Mouse (Mus musculus): ENCODE results near the gene Dhtkd1. TPM values are rescaled to one million over a fixed set of nuclear protein-coding genes. Genes with fewer than 3 reads are reported as not detected.

Dhtkd1 gene
- polyA plus RNA-seq, 1 experiment from 2014 or later = 8.5 TPM

GRCm38 (mm10) chr2:5930291-5931054 lies 12.1 kb downstream of the Dhtkd1 start:
- Histone ChIP-seq H3K4me3 (replicated peaks) (no peak overlapping the region), H3K27ac (no peak overlapping the region), H3K9ac (replicated peaks) (no peak overlapping the region), H3K36me3 (peaks cover 58% of the 10 kb centered on the region), H3K27me3 (no peaks in the 10 kb centered on the region), H3K4me2 (no peak overlapping the region), H3K9me3 (no peaks in the 10 kb centered on the region), H3K4me1 (replicated peaks) (no peaks in the 10 kb centered on the region)
- ATAC-seq (ENCODE audit: insufficient number of reproducible peaks, insufficient read depth, low FRiP score, low TSS enrichment, low read depth) = no peak
- 91% methylated on average over 18 of the region's 18 CpGs for WGBS

GRCm38 (mm10) chr2:5929793-5930192 lies 12.8 kb downstream of the Dhtkd1 start:
- Histone ChIP-seq H3K27me3 (no peaks in the 10 kb centered on the region), H3K4me1 (replicated peaks) (no peaks in the 10 kb centered on the region), H3K27ac (no peak overlapping the region), H3K4me3 (replicated peaks) (no peak overlapping the region), H3K4me2 (no peak overlapping the region), H3K9ac (replicated peaks) (no peak overlapping the region), H3K9me3 (no peaks in the 10 kb centered on the region), H3K36me3 (peaks cover 58% of the 10 kb centered on the region)
- ATAC-seq (ENCODE audit: insufficient number of reproducible peaks, insufficient read depth, low FRiP score, low TSS enrichment, low read depth) = no peak
- 93% methylated on average over 5 of the region's 5 CpGs for WGBS

GRCm38 (mm10) chr2:5927481-5927880 lies 15.1 kb downstream of the Dhtkd1 start:
- no peak for ATAC-seq (ENCODE audit: insufficient number of reproducible peaks, insufficient read depth, low FRiP score, low TSS enrichment, low read depth)
- Histone ChIP-seq H3K9me3 (no peaks in the 10 kb centered on the region), H3K4me3 (replicated peaks) (no peak overlapping the region), H3K36me3 (peaks cover 64% of the 10 kb centered on the region), H3K27ac (no peak overlapping the region), H3K4me1 (replicated peaks) (0 out of 2 replicates have a peak, but pooled peaks cover 3% of the 10 kb centered on the region), H3K27me3 (no peaks in the 10 kb centered on the region), H3K9ac (replicated peaks) (no peak overlapping the region), H3K4me2 (no peak overlapping the region)
- 96% methylated on average over 5 of the region's 5 CpGs for WGBS

GRCm38 (mm10) chr2:5923786-5924185 lies 18.8 kb downstream of the Dhtkd1 start:
- Histone ChIP-seq H3K4me1 (replicated peaks) (0 out of 2 replicates have a peak, but pooled peaks cover 3% of the 10 kb centered on the region), H3K36me3 (peaks cover 59% of the 10 kb centered on the region), H3K9ac (replicated peaks) (no peak overlapping the region), H3K4me3 (replicated peaks) (no peak overlapping the region), H3K27ac (no peak overlapping the region), H3K9me3 (no peaks in the 10 kb centered on the region), H3K27me3 (no peaks in the 10 kb centered on the region), H3K4me2 (no peak overlapping the region)
- WGBS = 41% methylated on average over 9 of the region's 9 CpGs
- ATAC-seq (ENCODE audit: insufficient number of reproducible peaks, insufficient read depth, low FRiP score, low TSS enrichment, low read depth) = no peak

GRCm38 (mm10) chr2:5922823-5923222 lies 19.8 kb downstream of the Dhtkd1 start:
- Histone ChIP-seq H3K4me2 (no peak overlapping the region), H3K27ac (no peak overlapping the region), H3K9me3 (no peaks in the 10 kb centered on the region), H3K27me3 (no peaks in the 10 kb centered on the region), H3K4me1 (replicated peaks) (0 out of 2 replicates have a peak, but pooled peaks cover 3% of the 10 kb centered on the region), H3K4me3 (replicated peaks) (no peak overlapping the region), H3K36me3 (peaks cover 59% of the 10 kb centered on the region), H3K9ac (replicated peaks) (no peak overlapping the region)
- no peak for ATAC-seq (ENCODE audit: insufficient number of reproducible peaks, insufficient read depth, low FRiP score, low TSS enrichment, low read depth)
- 90% methylated on average over 6 of the region's 6 CpGs for WGBS

- Histone ChIP-seq H3K4me3 (replicated peaks) (no peak overlapping the region), H3K4me2 (no peak overlapping the region), H3K9me3 (no peaks in the 10 kb centered on the region), H3K27me3 (no peaks in the 10 kb centered on the region), H3K4me1 (replicated peaks) (no peaks in the 10 kb centered on the region), H3K27ac (no peak overlapping the region), H3K36me3 (peaks cover 46% of the 10 kb centered on the region), H3K9ac (replicated peaks) (no peak overlapping the region)
- 81% methylated on average over 16 of the region's 16 CpGs for WGBS
- ATAC-seq (ENCODE audit: insufficient number of reproducible peaks, insufficient read depth, low FRiP score, low TSS enrichment, low read depth) = no peak
Measured at GRCm38 (mm10) chr2:5911282-5911965, 31.2 kb downstream of the Dhtkd1 start.

GRCm38 (mm10) chr2:5906625-5907024 lies 36.0 kb downstream of the Dhtkd1 start:
- 64% methylated on average over 3 of the region's 3 CpGs for WGBS
- H3K36me3 ChIP-seq = peaks cover 50% of the 10 kb centered on the region

GRCm38 (mm10) chr2:5906092-5906491 lies 36.5 kb downstream of the Dhtkd1 start:
- no peak overlapping the region for H3K27ac ChIP-seq
- WGBS = 65% methylated on average over 5 of the region's 5 CpGs
- H3K4me1 ChIP-seq (replicated peaks) = no peaks in the 10 kb centered on the region
- H3K36me3 ChIP-seq = peaks cover 45% of the 10 kb centered on the region
- ATAC-seq (ENCODE audit: insufficient number of reproducible peaks, insufficient read depth, low FRiP score, low TSS enrichment, low read depth) = no peak
- no peak overlapping the region for H3K4me3 ChIP-seq (replicated peaks)
- no peak overlapping the region for H3K9ac ChIP-seq (replicated peaks)
- no peak overlapping the region for H3K4me2 ChIP-seq
- H3K27me3 ChIP-seq = no peaks in the 10 kb centered on the region
- H3K9me3 ChIP-seq = no peaks in the 10 kb centered on the region

More at GRCm38 (mm10) chr2:5906625-5907024, 36.0 kb downstream of the Dhtkd1 start:
- no peak overlapping the region for H3K9ac ChIP-seq (replicated peaks)
- no peak overlapping the region for H3K27ac ChIP-seq
- H3K9me3 ChIP-seq = no peaks in the 10 kb centered on the region
- H3K4me2 ChIP-seq = no peak overlapping the region
- H3K27me3 ChIP-seq = no peaks in the 10 kb centered on the region
- no peak overlapping the region for H3K4me3 ChIP-seq (replicated peaks)
- H3K4me1 ChIP-seq (replicated peaks) = no peaks in the 10 kb centered on the region
- no peak for ATAC-seq (ENCODE audit: insufficient number of reproducible peaks, insufficient read depth, low FRiP score, low TSS enrichment, low read depth)

- ATAC-seq (ENCODE audit: insufficient number of reproducible peaks, insufficient read depth, low FRiP score, low TSS enrichment, low read depth) = no peak
- Histone ChIP-seq H3K4me2 (no peak overlapping the region), H3K4me3 (replicated peaks) (no peak overlapping the region), H3K27ac (no peak overlapping the region), H3K9me3 (no peaks in the 10 kb centered on the region), H3K27me3 (no peaks in the 10 kb centered on the region), H3K4me1 (replicated peaks) (no peaks in the 10 kb centered on the region), H3K36me3 (peaks cover 39% of the 10 kb centered on the region), H3K9ac (replicated peaks) (no peak overlapping the region)
- WGBS = 61% methylated on average over 5 of the region's 5 CpGs
Measured at GRCm38 (mm10) chr2:5900145-5900544, 42.4 kb downstream of the Dhtkd1 start.

GRCm38 (mm10) chr2:5894843-5895570 lies 47.6 kb downstream of the Dhtkd1 start, which contains the start of gene Sec61a2:
Sec61a2 (minus strand) TSS chr2:5895432.
- Histone ChIP-seq H3K9me3 (no peaks in the 10 kb centered on the region), H3K27ac (peak within 1 kb of the TSS; percentile 85), H3K4me2 (peak within 1 kb of the TSS; percentile 63), H3K4me1 (replicated peaks) (peaks cover 5% of the 10 kb centered on the region), H3K36me3 (peaks cover 39% of the 10 kb centered on the region), H3K9ac (replicated peaks) (peak within 1 kb of the TSS; percentile 93), H3K27me3 (no peaks in the 10 kb centered on the region), H3K4me3 (replicated peaks) (peak within 1 kb of the TSS; percentile 87)
- peak; percentile 98 for ATAC-seq (ENCODE audit: insufficient number of reproducible peaks, insufficient read depth, low FRiP score, low TSS enrichment, low read depth)
- WGBS = under 1% methylated on average over 62 of the region's 62 CpGs

GRCm38 (mm10) chr2:5894296-5894695 lies 48.3 kb downstream of the Dhtkd1 start:
- H3K36me3 ChIP-seq = peaks cover 43% of the 10 kb centered on the region
- no peaks in the 10 kb centered on the region for H3K9me3 ChIP-seq
- H3K27me3 ChIP-seq = no peaks in the 10 kb centered on the region
- H3K4me3 ChIP-seq (replicated peaks) = peak overlapping the region; percentile 87
- no peak for ATAC-seq (ENCODE audit: insufficient number of reproducible peaks, insufficient read depth, low FRiP score, low TSS enrichment, low read depth)
- no peak overlapping the region for H3K27ac ChIP-seq
- peak overlapping the region; percentile 93 for H3K9ac ChIP-seq (replicated peaks)
- WGBS = 36% methylated on average over 11 of the region's 11 CpGs
- peak overlapping the region; percentile 63 for H3K4me2 ChIP-seq
- H3K4me1 ChIP-seq (replicated peaks) = peaks cover 5% of the 10 kb centered on the region
